Mouse (Mus musculus) stomach, postnatal 0 days (tissue): ENCODE measurements around the gene Nrip1.

ENCODE experiments used
- CTCF ChIP-seq: IDR thresholded peaks from 2 replicates; pipeline ENCODE4 v1.5.1; 2016; ENCODE audit warnings: antibody characterized with exemption, low read depth, mild to moderate bottlenecking, moderate library complexity
- EP300 ChIP-seq: optimal IDR thresholded peaks from 2 replicates; pipeline ENCODE3; 2016; ENCODE audit warnings: antibody characterized with exemption

DNA sequence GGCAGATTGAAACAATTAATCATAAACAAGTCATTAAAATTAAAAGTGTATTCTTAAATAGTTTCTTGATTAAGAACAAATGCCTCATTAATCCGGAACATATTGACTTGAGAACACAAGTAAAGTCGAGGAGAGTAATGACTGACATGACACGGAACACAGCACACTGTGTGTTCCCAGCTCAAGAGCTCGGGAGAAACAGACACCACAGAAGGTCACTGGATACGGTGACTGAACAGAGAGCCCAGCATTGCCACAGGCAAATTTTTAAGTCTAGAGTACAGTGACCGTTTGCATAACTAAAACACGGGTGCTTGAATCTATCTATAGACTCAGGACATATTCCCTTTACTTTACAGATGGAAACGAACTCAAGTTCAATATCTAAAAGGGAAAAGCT lies 134.3 kb downstream of the Nrip1 start:
- TF ChIP-seq CTCF (no peak), EP300 (no peak)
